Mouse (Mus musculus) neural tube, embryonic 11.5 days (tissue): ENCODE data around the gene Foxn3. TPM values are rescaled to one million over a fixed set of nuclear protein-coding genes. Genes with fewer than 3 reads are reported as not detected.

Source experiments
- ATAC-seq: fragments of 200-750 bp; cut with Nextera tagmentation; 2 replicates; pipeline ENCODE4 v1.8.0; 2017; ENCODE audit warnings: moderate number of reproducible peaks, mild to moderate bottlenecking, moderate TSS enrichment, moderate library complexity; ENCODE audit not compliant: insufficient read depth, low FRiP score, low TSS enrichment
- DNase-seq: peaks from one replicate; pipeline ENCODE4 v3.0.0-alpha.2; 2015; ENCODE audit warnings: low spot score
- H3K27ac ChIP-seq: fragments of 300-500 bp; sonication (generic); 2 replicates; pipeline ENCODE4 v1.5.1; 2014; ENCODE audit warnings: low read depth, mild to moderate bottlenecking, low read length
- H3K27me3 ChIP-seq: fragments of 300-500 bp; sonication (generic); 2 replicates; pipeline ENCODE4 v1.6.1; 2014; ENCODE audit warnings: mild to moderate bottlenecking, low read length, mixed read lengths; ENCODE audit not compliant: control insufficient read depth, insufficient read depth
- H3K36me3 ChIP-seq: fragments of 300-500 bp; sonication (generic); 2 replicates; pipeline ENCODE4 v1.6.1; 2014; ENCODE audit warnings: mild to moderate bottlenecking, low read length, moderate library complexity, mixed read lengths; ENCODE audit not compliant: control insufficient read depth, insufficient read depth
- H3K4me1 ChIP-seq: fragments of 300-500 bp; sonication (generic); 2 replicates; pipeline ENCODE4 v1.6.1; 2014; ENCODE audit warnings: low read length, mixed read lengths; ENCODE audit not compliant: control insufficient read depth, insufficient read depth
- H3K4me2 ChIP-seq: fragments of 300-500 bp; sonication (generic); 2 replicates; pipeline ENCODE4 v1.6.1; 2014; ENCODE audit warnings: low read depth, mild to moderate bottlenecking, moderate library complexity
- H3K4me3 ChIP-seq: fragments of 300-500 bp; sonication (generic); 2 replicates; pipeline ENCODE4 v1.5.1; 2014; ENCODE audit warnings: low read depth, low read length
- H3K9ac ChIP-seq: fragments of 300-500 bp; sonication (generic); 2 replicates; pipeline ENCODE4 v1.6.1; 2014; ENCODE audit warnings: mild to moderate bottlenecking, low read length
- H3K9me3 ChIP-seq: fragments of 300-500 bp; sonication (generic); 2 replicates; pipeline ENCODE4 v1.6.1; 2016; ENCODE audit warnings: low read length; ENCODE audit not compliant: control insufficient read depth
- WGBS: fragments of 180-500 bp; shearing (Covaris S2); extraction: QIAGEN DNeasy Blood & Tissue Kit; methylation state at CpG from one replicate; pipeline ENCODE4 v1.1.7; 2014; 5-methylcytosine and 5-hydroxymethylcytosine counted together
- polyA plus RNA-seq: library from polyadenylated mRNA; unstranded; fragments of >200 nt; fragmentation: Nextera tagmentation; extraction: Ambion mirVana; gene quantifications from 2 replicates; pipeline ENCODE4 v1.2.1, GENCODE M21; 2014

Gene Foxn3
- polyA plus RNA-seq, 1 experiment from 2014 or later: 85.8 TPM

DNA sequence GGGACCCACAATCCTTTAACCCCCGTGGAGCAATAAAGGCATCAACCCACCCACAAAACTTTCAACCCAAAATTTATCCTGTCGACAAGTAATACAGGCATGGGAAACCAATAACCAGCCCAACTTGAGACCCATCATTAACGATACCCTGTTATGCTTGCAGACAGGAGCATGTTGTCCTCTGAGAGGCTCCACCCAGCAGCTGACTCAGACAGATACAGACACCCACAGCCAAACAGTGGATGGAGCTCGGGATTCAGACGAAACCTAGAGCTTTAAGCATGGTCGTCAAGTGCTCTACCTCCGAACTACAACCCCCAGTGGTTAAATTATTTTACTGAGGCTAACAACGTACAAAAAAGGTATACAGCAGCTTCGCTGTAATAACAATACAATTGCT lies 182.1 kb downstream of the Foxn3 start:
- Histone ChIP-seq H3K4me1 (no peaks in the 10 kb centered on the region; the same call in 1 of the 2 replicates), H3K36me3 (0 out of 2 replicates have a peak, but pooled peaks cover 4% of the 10 kb centered on the region), H3K4me3 (no peak overlapping the region), H3K9me3 (no peaks in the 10 kb centered on the region), H3K27ac (no peak overlapping the region), H3K27me3 (no peaks in the 10 kb centered on the region), H3K4me2 (no peak overlapping the region), H3K9ac (no peak overlapping the region)
- DNase-seq: no peak
- ATAC-seq: no peak
- whole genome bisulfite sequencing: 89% methylated on average over 9 of the region's 9 CpGs

DNA sequence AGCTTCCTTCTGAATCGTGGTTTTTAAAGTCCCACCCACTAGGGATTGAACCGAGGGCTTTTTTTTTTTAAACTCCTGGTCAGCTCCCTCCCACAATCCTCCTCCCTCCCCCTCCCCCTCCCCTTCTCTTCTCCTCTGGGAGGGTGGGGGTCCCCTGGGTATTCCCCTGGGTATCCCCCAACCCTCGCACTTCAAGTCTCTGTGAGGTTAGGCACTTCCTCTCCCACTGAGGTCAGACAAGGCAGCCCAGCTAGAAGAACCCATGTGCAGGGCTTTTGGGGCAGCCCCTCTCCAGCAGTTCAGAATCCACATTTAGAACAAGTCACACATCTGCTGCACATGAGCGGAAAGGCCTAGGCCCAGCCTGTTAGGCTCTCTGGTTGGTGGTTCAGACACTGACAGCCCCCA lies 182.5 kb downstream of the Foxn3 start:
- 68% methylated on average over 4 of the region's 4 CpGs for WGBS
- Histone ChIP-seq H3K9ac (no peak overlapping the region), H3K4me1 (no peaks in the 10 kb centered on the region; the same call in 1 of the 2 replicates), H3K27ac (no peak overlapping the region), H3K4me3 (no peak overlapping the region), H3K9me3 (no peaks in the 10 kb centered on the region), H3K27me3 (no peaks in the 10 kb centered on the region), H3K4me2 (no peak overlapping the region), H3K36me3 (0 out of 2 replicates have a peak, but pooled peaks cover 4% of the 10 kb centered on the region)
- no peak for ATAC-seq
- no peak for DNase-seq

DNA sequence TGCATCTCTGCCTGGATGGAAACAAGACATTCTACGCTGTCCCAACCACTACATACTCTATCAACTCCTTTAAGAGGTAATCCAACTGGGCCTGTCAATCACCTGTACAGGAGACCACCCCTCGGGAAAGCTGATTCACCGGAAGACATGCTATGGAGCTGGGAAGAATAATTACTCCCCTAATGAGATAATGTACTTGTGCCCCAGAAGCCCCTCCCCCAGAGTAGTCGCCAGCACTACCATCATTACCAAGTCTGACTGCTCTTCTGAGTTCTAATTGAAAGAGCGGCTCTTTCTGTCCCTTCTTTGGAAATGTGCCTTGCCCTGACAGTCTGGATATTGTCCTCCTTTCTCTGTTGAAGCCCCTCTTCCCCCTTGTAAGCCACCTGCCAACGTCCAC lies 183.3 kb downstream of the Foxn3 start:
- H3K4me2 ChIP-seq: no peak overlapping the region
- no peaks in the 10 kb centered on the region for H3K27me3 ChIP-seq
- no peaks in the 10 kb centered on the region for H3K9me3 ChIP-seq
- DNase-seq (no peak), ATAC-seq (no peak)
- H3K4me1 ChIP-seq: no peaks in the 10 kb centered on the region; the same call in 1 of the 2 replicates
- 70% methylated on average over 6 of the region's 6 CpGs for WGBS
- 0 out of 2 replicates have a peak, but pooled peaks cover 4% of the 10 kb centered on the region for H3K36me3 ChIP-seq
- no peak overlapping the region for H3K27ac ChIP-seq
- no peak overlapping the region for H3K4me3 ChIP-seq
- no peak overlapping the region for H3K9ac ChIP-seq

DNA sequence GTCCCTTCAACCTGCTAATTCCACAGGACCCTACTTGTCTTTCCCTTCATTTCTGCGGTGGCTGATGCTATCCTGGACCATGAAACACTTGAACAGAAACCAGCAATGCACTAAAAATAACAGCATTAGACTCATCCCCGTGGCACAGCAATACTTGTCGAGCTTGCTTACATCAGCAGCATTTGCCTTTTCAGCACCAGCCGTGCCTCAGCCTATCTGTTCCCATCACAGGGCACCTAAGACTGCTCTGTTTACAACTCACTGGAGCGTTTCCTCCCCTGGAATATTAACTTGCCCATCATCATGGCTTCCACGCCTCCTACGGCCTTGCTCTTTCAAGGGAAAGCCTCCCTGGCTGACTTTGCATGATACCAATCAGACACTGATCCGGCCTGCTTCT lies 185.1 kb downstream of the Foxn3 start:
- ATAC-seq (no peak), DNase-seq (no peak)
- 0 out of 2 replicates have a peak, but pooled peaks cover 4% of the 10 kb centered on the region for H3K36me3 ChIP-seq
- no peak overlapping the region for H3K27ac ChIP-seq
- no peaks in the 10 kb centered on the region for H3K27me3 ChIP-seq
- no peak overlapping the region for H3K4me2 ChIP-seq
- H3K4me1 ChIP-seq: no peaks in the 10 kb centered on the region; the same call in 1 of the 2 replicates
- H3K4me3 ChIP-seq: no peak overlapping the region
- no peaks in the 10 kb centered on the region for H3K9me3 ChIP-seq
- no peak overlapping the region for H3K9ac ChIP-seq
- 86% methylated on average over 8 of the region's 8 CpGs for WGBS

DNA sequence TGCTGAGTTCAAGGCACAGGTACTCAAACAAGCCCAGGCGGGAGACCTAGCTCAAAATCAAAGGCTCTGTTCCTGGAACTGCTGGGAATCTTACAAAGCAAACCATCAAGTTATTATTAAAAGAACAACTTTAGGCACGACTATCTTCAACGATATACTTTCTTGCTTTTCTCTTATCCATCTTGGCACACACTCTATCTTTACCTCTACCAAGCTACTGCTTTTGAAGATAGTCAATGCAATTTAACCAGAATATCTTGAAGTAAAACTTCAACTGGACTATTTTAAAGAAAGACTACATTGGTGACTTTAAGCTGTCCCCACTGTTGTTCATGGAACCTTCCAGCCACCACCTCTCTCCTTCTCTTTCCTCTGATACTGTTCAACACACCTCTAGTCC lies 185.7 kb downstream of the Foxn3 start:
- no peaks in the 10 kb centered on the region; the same call in 1 of the 2 replicates for H3K4me1 ChIP-seq
- H3K27ac ChIP-seq: no peak overlapping the region
- no peak overlapping the region for H3K9ac ChIP-seq
- H3K27me3 ChIP-seq: no peaks in the 10 kb centered on the region
- ATAC-seq (no peak), DNase-seq (no peak)
- no peak overlapping the region for H3K4me3 ChIP-seq
- no peaks in the 10 kb centered on the region for H3K9me3 ChIP-seq
- H3K4me2 ChIP-seq: no peak overlapping the region
- 0 out of 2 replicates have a peak, but pooled peaks cover 4% of the 10 kb centered on the region for H3K36me3 ChIP-seq
- 78% methylated on average over 3 of the region's 3 CpGs for WGBS

DNA sequence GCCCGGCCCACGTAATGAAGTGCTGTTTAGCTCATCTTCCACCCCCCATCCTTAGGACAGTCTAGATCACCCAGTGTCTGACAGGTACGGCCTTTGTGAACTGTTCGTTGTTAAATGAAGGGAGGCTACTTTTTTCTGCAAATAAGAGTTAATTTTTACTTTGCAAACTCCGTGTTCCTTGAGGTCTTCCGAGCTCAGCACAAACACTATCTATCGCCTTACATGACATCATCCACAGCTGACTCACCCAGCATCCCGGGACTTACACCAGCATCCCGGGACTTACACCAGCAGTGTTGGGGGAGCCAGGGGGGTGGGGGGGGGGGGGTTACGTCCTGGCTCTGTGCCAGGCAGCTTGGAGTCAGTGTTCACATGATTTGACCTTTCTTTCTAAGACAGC lies 186.3 kb downstream of the Foxn3 start:
- no peak overlapping the region for H3K4me3 ChIP-seq
- DNase-seq (no peak), ATAC-seq (no peak)
- no peaks in the 10 kb centered on the region for H3K27me3 ChIP-seq
- 87% methylated on average over 10 of the region's 10 CpGs for WGBS
- no peaks in the 10 kb centered on the region; the same call in 1 of the 2 replicates for H3K4me1 ChIP-seq
- H3K9me3 ChIP-seq: no peaks in the 10 kb centered on the region
- H3K9ac ChIP-seq: no peak overlapping the region
- H3K36me3 ChIP-seq: 0 out of 2 replicates have a peak, but pooled peaks cover 2% of the 10 kb centered on the region
- H3K4me2 ChIP-seq: no peak overlapping the region
- no peak overlapping the region for H3K27ac ChIP-seq

DNA sequence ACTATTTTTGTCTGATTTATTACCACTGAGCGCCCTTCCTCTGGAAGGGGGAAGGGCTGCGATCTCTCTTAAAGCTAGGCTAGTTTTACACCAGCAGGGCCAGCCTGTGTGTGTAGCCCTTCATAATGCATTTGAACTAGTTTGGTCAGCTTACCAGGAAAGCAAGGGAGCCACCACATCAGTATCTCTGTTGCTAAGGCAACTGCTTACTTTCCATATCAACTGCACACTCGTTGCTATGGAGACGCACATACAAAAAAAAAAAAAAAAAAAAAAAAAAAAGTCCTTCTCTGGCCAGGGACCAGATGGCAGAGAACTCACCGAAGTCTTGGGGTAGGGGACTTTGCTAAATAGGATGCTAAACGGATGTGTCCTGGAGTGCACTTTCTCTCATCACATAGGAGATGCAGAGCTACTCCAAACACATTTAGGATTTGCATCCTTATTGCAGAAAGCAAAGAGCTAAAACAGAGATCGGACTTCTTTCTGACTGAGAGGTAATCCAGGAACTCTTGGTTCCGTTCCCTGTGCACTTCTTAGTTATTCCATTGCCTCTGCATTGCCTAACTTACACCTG lies 187.4 kb downstream of the Foxn3 start:
- no peaks in the 10 kb centered on the region for H3K36me3 ChIP-seq
- ATAC-seq: no peak
- H3K4me3 ChIP-seq: no peak overlapping the region
- H3K27me3 ChIP-seq: no peaks in the 10 kb centered on the region
- H3K27ac ChIP-seq: no peak overlapping the region
- H3K9ac ChIP-seq: no peak overlapping the region
- H3K4me2 ChIP-seq: no peak overlapping the region
- no peak for DNase-seq
- no peaks in the 10 kb centered on the region; the same call in 1 of the 2 replicates for H3K4me1 ChIP-seq
- WGBS: 79% methylated on average over 8 of the region's 8 CpGs
- no peaks in the 10 kb centered on the region for H3K9me3 ChIP-seq

DNA sequence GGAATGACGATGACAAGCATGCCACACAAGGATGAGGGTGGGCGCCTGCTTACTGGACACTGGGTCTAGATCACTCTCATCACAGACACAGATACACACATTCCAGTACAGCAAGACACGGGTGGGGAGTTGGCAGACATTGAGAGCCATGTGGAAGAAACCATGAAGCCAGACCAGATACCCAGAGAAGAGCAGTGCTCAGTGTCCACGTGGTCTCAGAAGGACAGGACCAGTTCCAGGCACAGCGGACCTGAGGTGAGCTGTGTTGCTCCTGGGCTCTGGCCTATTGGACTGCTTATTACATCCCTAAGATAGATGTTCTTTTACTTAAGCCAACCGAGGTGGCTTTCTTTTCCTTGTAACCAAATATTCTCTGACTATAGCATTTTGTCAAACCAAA lies 188.0 kb downstream of the Foxn3 start:
- WGBS: 96% methylated on average over 6 of the region's 6 CpGs
- no peak overlapping the region for H3K27ac ChIP-seq
- H3K4me1 ChIP-seq: no peaks in the 10 kb centered on the region; the same call in 1 of the 2 replicates

DNA sequence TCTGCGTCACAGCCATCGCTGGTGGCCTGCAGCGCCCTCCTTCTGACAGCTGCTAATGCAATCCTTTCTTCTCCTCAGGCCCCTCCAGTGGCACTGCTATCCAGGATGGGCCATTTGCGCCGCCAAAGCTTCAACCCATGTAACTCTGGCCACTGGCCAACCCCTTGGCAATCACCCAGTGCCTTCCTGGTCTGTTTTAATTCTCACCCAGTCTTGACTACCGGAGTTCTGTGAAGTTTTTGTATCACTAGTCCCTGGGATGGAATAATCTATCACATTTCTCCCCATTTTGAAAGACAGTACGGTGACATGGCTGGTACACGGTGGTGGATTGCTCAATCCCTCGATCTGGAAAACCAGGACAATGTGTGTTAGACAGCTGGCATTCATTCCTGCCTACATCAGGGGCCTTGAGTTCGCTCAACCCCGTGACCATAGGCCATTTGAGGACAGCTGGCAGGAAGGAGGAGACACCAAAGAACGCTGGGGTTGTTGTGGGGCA lies 189.2 kb downstream of the Foxn3 start:
- ATAC-seq: no peak
- H3K4me1 ChIP-seq: no peaks in the 10 kb centered on the region; the same call in 1 of the 2 replicates

More for the DNA sequence above, 188.0 kb downstream of the Foxn3 start:
- no peak overlapping the region for H3K4me3 ChIP-seq
- H3K9ac ChIP-seq: no peak overlapping the region
- no peaks in the 10 kb centered on the region for H3K36me3 ChIP-seq
- DNase-seq (no peak), ATAC-seq (no peak)
- H3K4me2 ChIP-seq: no peak overlapping the region
- H3K9me3 ChIP-seq: no peaks in the 10 kb centered on the region
- no peaks in the 10 kb centered on the region for H3K27me3 ChIP-seq

More for the DNA sequence above, 189.2 kb downstream of the Foxn3 start:
- Histone ChIP-seq H3K4me2 (no peak overlapping the region), H3K27me3 (no peaks in the 10 kb centered on the region), H3K27ac (no peak overlapping the region), H3K9ac (no peak overlapping the region), H3K4me3 (no peak overlapping the region), H3K36me3 (no peaks in the 10 kb centered on the region), H3K9me3 (no peaks in the 10 kb centered on the region)
- DNase-seq: no peak
- 89% methylated on average over 12 of the region's 12 CpGs for WGBS
